In genomic region chr9:34279906-34280305, GRCm38 (mm10) we compare ENCODE assay signal across 8 mouse cellular contexts.
DNase-seq lines count a peak whose midpoint lies in the region; ATAC-seq and TF ChIP-seq lines count a peak whose summit lies in the region.

No protein-coding gene starts in this region.

- H3K9ac ChIP-seq in hindbrain, embryonic 14.5 days, result no peak overlapping the region
- no peak overlapping the region for H3K9ac ChIP-seq in hindbrain, embryonic 16.5 days (ENCODE audit: low read depth, low read length)
- no peak overlapping the region for H3K9ac ChIP-seq in forebrain, embryonic 14.5 days (ENCODE audit: low read length)
- H3K9ac ChIP-seq in midbrain, embryonic 15.5 days, result no peak overlapping the region

- TF ChIP-seq CTCF in Patski (IDR thresholded peaks at IDR 0.05), result no peak

- in situ Hi-C loops in Patski (cut with MboI; ENCODE audit: low pct_unique_long_range_greater_than_20kb), result no loop called here

- no peak overlapping the region for H3K27ac ChIP-seq in hindbrain, embryonic 14.5 days
- no peak overlapping the region for H3K27ac ChIP-seq in hindbrain, embryonic 16.5 days (ENCODE audit: low read depth, low read length)
- no peak overlapping the region for H3K27ac ChIP-seq in forebrain, embryonic 14.5 days (ENCODE audit: low read depth, low read length)
- no peak overlapping the region for H3K27ac ChIP-seq in midbrain, embryonic 15.5 days

- WGBS in hindbrain, embryonic 14.5 days, result 31% methylated on average over 2 of the region's 2 CpGs
- 35% methylated on average over 2 of the region's 2 CpGs for WGBS in hindbrain, embryonic 16.5 days
- 8% methylated on average over 2 of the region's 2 CpGs for WGBS in forebrain, embryonic 14.5 days
- WGBS in midbrain, embryonic 15.5 days, result 47% methylated on average over 2 of the region's 2 CpGs

- no peak overlapping the region for H3K4me3 ChIP-seq in hindbrain, embryonic 14.5 days (replicated peaks; ENCODE audit: low read length)
- H3K4me3 ChIP-seq in hindbrain, embryonic 16.5 days (ENCODE audit: low read length), result no peak overlapping the region
- no peak overlapping the region for H3K4me3 ChIP-seq in forebrain, embryonic 14.5 days (ENCODE audit: low read depth, low read length)
- H3K4me3 ChIP-seq in midbrain, embryonic 15.5 days, result no peak overlapping the region

- no peak overlapping the region for H3K4me2 ChIP-seq in hindbrain, embryonic 14.5 days (replicated peaks)
- no peak overlapping the region for H3K4me2 ChIP-seq in hindbrain, embryonic 16.5 days (ENCODE audit: low read length)
- H3K4me2 ChIP-seq in forebrain, embryonic 14.5 days (ENCODE audit: low read length), result no peak overlapping the region
- no peak overlapping the region for H3K4me2 ChIP-seq in midbrain, embryonic 15.5 days

- 0 out of 2 replicates have a peak, but pooled peaks have one; percentile 11 for ATAC-seq in hindbrain, embryonic 14.5 days (ENCODE audit: low FRiP score)
- ATAC-seq in hindbrain, embryonic 16.5 days, result no peak
- peak; percentile 97 for ATAC-seq in Patski
- peak; percentile 69 for ATAC-seq in forebrain, embryonic 14.5 days
- ATAC-seq in midbrain, embryonic 15.5 days (replicated peaks), result no peak

- no peaks in the 10 kb centered on the region for H3K27me3 ChIP-seq in hindbrain, embryonic 14.5 days (ENCODE audit: control insufficient read depth, insufficient read depth, low read length)
- H3K27me3 ChIP-seq in hindbrain, embryonic 16.5 days (replicated peaks; ENCODE audit: control insufficient read depth, insufficient read depth, low read length), result no peaks in the 10 kb centered on the region
- H3K27me3 ChIP-seq in Patski, result no peaks in the 10 kb centered on the region
- H3K27me3 ChIP-seq in forebrain, embryonic 14.5 days (replicated peaks; ENCODE audit: control insufficient read depth, insufficient read depth, low read length), result no peaks in the 10 kb centered on the region
- no peaks in the 10 kb centered on the region for H3K27me3 ChIP-seq in midbrain, embryonic 15.5 days (replicated peaks)

- H3K9me3 ChIP-seq in hindbrain, embryonic 14.5 days (ENCODE audit: control insufficient read depth, low read length), result no peaks in the 10 kb centered on the region
- H3K9me3 ChIP-seq in hindbrain, embryonic 16.5 days (ENCODE audit: control insufficient read depth, low read length), result no peaks in the 10 kb centered on the region
- H3K9me3 ChIP-seq in forebrain, embryonic 14.5 days (replicated peaks; ENCODE audit: control insufficient read depth, low read length), result no peaks in the 10 kb centered on the region
- H3K9me3 ChIP-seq in midbrain, embryonic 15.5 days, result no peaks in the 10 kb centered on the region

- CTCF ChIA-PET in Patski (lab: Charles Lee), result interaction anchor here (1.1 kb wide), 1 partner anchor 14 kb away, joined by 3 read pairs; no protein-coding TSS in a partner anchor

- POLR2A ChIA-PET in Patski (lab: Charles Lee), result no interaction called here

- no peaks in the 10 kb centered on the region for H3K36me3 ChIP-seq in hindbrain, embryonic 14.5 days (replicated peaks; ENCODE audit: control insufficient read depth, insufficient read depth)
- H3K36me3 ChIP-seq in hindbrain, embryonic 16.5 days (ENCODE audit: control insufficient read depth, insufficient read depth, low read length), result no peaks in the 10 kb centered on the region
- H3K36me3 ChIP-seq in forebrain, embryonic 14.5 days (ENCODE audit: control insufficient read depth, insufficient read depth, low read length), result no peaks in the 10 kb centered on the region
- H3K36me3 ChIP-seq in midbrain, embryonic 15.5 days (replicated peaks), result no peaks in the 10 kb centered on the region

- DNase-seq in hindbrain, embryonic 14.5 days (ENCODE audit: low spot score), result no peak
- DNase-seq in Patski (ENCODE audit: low read depth, low spot score), result peak; percentile 50
- DNase-seq in forebrain, embryonic 14.5 days (ENCODE audit: low spot score), result peak; percentile 56
- peak; percentile 32 for DNase-seq in lung, postnatal 25 days (ENCODE audit: low spot score)
- no peak for DNase-seq in layer of hippocampus, postnatal 10 days (ENCODE audit: low spot score in 2 of 2)
- DNase-seq in cerebellum, adult 11 months, result no peak

- H3K4me1 ChIP-seq in hindbrain, embryonic 14.5 days (replicated peaks; ENCODE audit: control insufficient read depth, insufficient read depth, low read length), result 0 out of 2 replicates have a peak, but pooled peaks cover 7% of the 10 kb centered on the region
- H3K4me1 ChIP-seq in hindbrain, embryonic 16.5 days (ENCODE audit: control insufficient read depth, insufficient read depth, low read depth, low read length), result no peaks in the 10 kb centered on the region
- peaks cover 15% of the 10 kb centered on the region; the same call in 1 of the 2 replicates for H3K4me1 ChIP-seq in forebrain, embryonic 14.5 days (ENCODE audit: control insufficient read depth, insufficient read depth, low read length)
- H3K4me1 ChIP-seq in midbrain, embryonic 15.5 days, result no peaks in the 10 kb centered on the region

Comparison
In these comparisons a context has a peak if more than half of its experiments do, and no peak if none do; other contexts are left out.
1. ATAC-seq: peak in hindbrain, embryonic 14.5 days (single experiment), Patski (single experiment) and forebrain, embryonic 14.5 days (single experiment); none in hindbrain, embryonic 16.5 days (single experiment) and midbrain, embryonic 15.5 days (single experiment).
2. DNase-seq: peak in Patski (single experiment), forebrain, embryonic 14.5 days (single experiment) and lung, postnatal 25 days (single experiment); none in hindbrain, embryonic 14.5 days (single experiment), layer of hippocampus, postnatal 10 days (0 of 2) and cerebellum, adult 11 months (single experiment).